ENCODE assay signal across 8 mouse cellular contexts in the genomic region with DNA sequence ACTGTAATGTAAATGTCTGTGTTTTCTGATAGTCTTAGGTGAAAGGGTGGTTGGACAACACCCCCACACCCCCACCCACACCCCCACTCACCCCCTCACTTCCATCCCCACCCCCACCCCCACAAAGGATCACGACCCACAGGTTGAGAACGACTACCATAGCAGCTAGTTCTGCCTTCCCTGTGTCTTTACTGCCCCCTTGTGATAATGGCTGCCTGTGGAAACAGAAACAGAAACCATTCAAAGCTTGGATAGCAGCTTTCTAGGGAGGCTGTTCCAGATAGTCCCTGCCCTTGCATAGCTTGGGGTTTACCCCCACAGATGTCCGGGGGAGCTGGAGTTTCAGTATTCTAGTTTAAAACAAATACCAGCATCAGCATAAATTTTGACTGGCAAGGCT. TPM values are rescaled to one million over a fixed set of nuclear protein-coding genes. Genes with fewer than 3 reads are reported as not detected.
DNase-seq lines count a peak whose midpoint lies in the region; ATAC-seq and TF ChIP-seq lines count a peak whose summit lies in the region.

No protein-coding gene starts in this region.

- peaks cover 2% of the 10 kb centered on the region; the same call in 1 of the 2 replicates for H3K4me1 ChIP-seq in thymus, adult 2 months (replicated peaks; ENCODE audit: control insufficient read depth, insufficient read depth, low read length)

- H3K27me3 ChIP-seq in thymus, adult 2 months (ENCODE audit: control insufficient read depth, insufficient read depth, low read length), result no peaks in the 10 kb centered on the region

- H3K27ac ChIP-seq in thymus, adult 2 months (ENCODE audit: control insufficient read depth, insufficient read depth, low read length), result no peak overlapping the region

- peak; percentile 90 for ATAC-seq in inflammation-experienced regulatory T-cells, adult 6 months

- no peak for TF ChIP-seq CTCF in thymus, adult 2 months (IDR thresholded peaks at IDR 0.05; ENCODE audit: borderline replicate concordance, control insufficient read depth, extremely low read depth, insufficient read depth, low read length, poor library complexity)

- intact Hi-C loops in gastrocnemius, postnatal 36 days (cut with DNase I), result no loop called here

- peak; percentile 14 for DNase-seq in gastrocnemius, postnatal 10 days
- no peak for DNase-seq in gastrocnemius, postnatal 36 days
- peak; percentile 40 for DNase-seq in thymus, adult 2 months
- DNase-seq in thymus, adult 18-20 months, result no peak
- peak; percentile 75 for DNase-seq in cerebellum, adult 9-11 months
- peak; percentile 62 for DNase-seq in lung, postnatal 25 days (ENCODE audit: low spot score)
- no peak for DNase-seq in spleen, postnatal 10 days (ENCODE audit: low spot score in 2 of 2)

- TF ChIP-seq POLR2A in thymus, adult 2 months (IDR thresholded peaks at IDR 0.05; ENCODE audit: control insufficient read depth, extremely low read depth, insufficient read depth, low read length, poor library complexity), result no peak

- WGBS in thymus, adult 2 months, result 13% methylated on average over 3 of the region's 3 CpGs

- H3K36me3 ChIP-seq in thymus, adult 2 months (ENCODE audit: control insufficient read depth, insufficient read depth, low read length), result no peaks in the 10 kb centered on the region

- H3K4me3 ChIP-seq in thymus, adult 2 months (ENCODE audit: control insufficient read depth, insufficient read depth, low read length), result no peak overlapping the region

RNA-seq across cellular contexts. Expression of gene Myrfl, which starts 3.0 kb away (rescaled TPM):
- total RNA-seq in gastrocnemius, postnatal 10 days (2021), result under 1 TPM; 0.42 to 0.54 TPM
- under 1 TPM in 1 of 2 experiments, not detected in 1; 0.20 TPM for total RNA-seq in gastrocnemius, postnatal 36 days (2021)
- 0.12 and 0.22 TPM in 2 replicates for polyA plus RNA-seq in thymus, adult 2 months (2012; rRNA removed)
- not detected for polyA plus RNA-seq in inflammation-experienced regulatory T-cells, adult 6 months (2017; shearing (Covaris generic))

RNA-seq across cellular contexts. Expression of gene Rab3ip, which starts 56.8 kb away (rescaled TPM):
- 10 to 100 TPM; 17.9 to 18.7 TPM for total RNA-seq in gastrocnemius, postnatal 10 days (2021)
- total RNA-seq in gastrocnemius, postnatal 36 days (2021), result 10 to 100 TPM; 24.9 to 29.2 TPM
- 138 and 151 TPM in 2 replicates for polyA plus RNA-seq in thymus, adult 2 months (2012; rRNA removed)
- polyA plus RNA-seq in inflammation-experienced regulatory T-cells, adult 6 months (2017; shearing (Covaris generic)), result 10 to 100 TPM in 1 of 3 experiments, 1 to 10 TPM in 2; 5.6 to 12.7 (median 8.7) TPM

Comparison
In these comparisons a context has a peak if more than half of its experiments do, and no peak if none do; other contexts are left out.
1. DNase-seq: peak in gastrocnemius, postnatal 10 days (single experiment), thymus, adult 2 months (single experiment), cerebellum, adult 9-11 months (single experiment) and lung, postnatal 25 days (single experiment); none in gastrocnemius, postnatal 36 days (0 of 2), thymus, adult 18-20 months (0 of 2) and spleen, postnatal 10 days (0 of 2).